Comparison of ENCODE assay signal across 8 mouse cellular contexts in genomic region chr14:36048746-36049391, GRCm38 (mm10). TPM values are rescaled to one million over a fixed set of nuclear protein-coding genes. Genes with fewer than 3 reads are reported as not detected.
DNase-seq lines count a peak whose midpoint lies in the region; ATAC-seq lines count a peak whose summit lies in the region.

No protein-coding gene starts in this region.

- peak; percentile 13 for DNase-seq in adrenal gland, postnatal 14 days
- no peak for DNase-seq in adrenal gland, adult 2 months
- DNase-seq in midbrain, embryonic 11.5 days (ENCODE audit: low spot score, missing footprints), result no peak
- peak; percentile 65 for DNase-seq in heart, postnatal 4 days
- DNase-seq in spleen, postnatal 4 days (ENCODE audit: low spot score in 2 of 2), result no peak
- DNase-seq in spleen, adult 12 weeks (ENCODE audit: low spot score), result no peak

- H3K4me1 ChIP-seq in midbrain, embryonic 12.5 days, result no peaks in the 10 kb centered on the region
- H3K4me1 ChIP-seq in midbrain, embryonic 11.5 days (ENCODE audit: control insufficient read depth, insufficient read depth, low read length), result no peaks in the 10 kb centered on the region
- no peaks in the 10 kb centered on the region for H3K4me1 ChIP-seq in midbrain, embryonic 16.5 days (ENCODE audit: control insufficient read depth, insufficient read depth, low read length)

- no peak overlapping the region for H3K27ac ChIP-seq in midbrain, embryonic 12.5 days (replicated peaks)
- H3K27ac ChIP-seq in midbrain, embryonic 11.5 days (ENCODE audit: low read depth, low read length), result no peak overlapping the region
- H3K27ac ChIP-seq in midbrain, embryonic 16.5 days (ENCODE audit: low read length), result no peak overlapping the region

- H3K4me3 ChIP-seq in midbrain, embryonic 12.5 days, result no peak overlapping the region
- H3K4me3 ChIP-seq in midbrain, embryonic 11.5 days (ENCODE audit: low read depth, low read length), result no peak overlapping the region
- no peak overlapping the region for H3K4me3 ChIP-seq in midbrain, embryonic 16.5 days (ENCODE audit: low read depth, low read length)

- ATAC-seq in midbrain, embryonic 12.5 days (ENCODE audit: low FRiP score, low read depth), result peak; percentile 88
- no peak for ATAC-seq in midbrain, embryonic 11.5 days (ENCODE audit: low FRiP score)
- peak; percentile 70 for ATAC-seq in midbrain, embryonic 16.5 days

- no peak overlapping the region for H3K9ac ChIP-seq in midbrain, embryonic 12.5 days (replicated peaks)
- no peak overlapping the region for H3K9ac ChIP-seq in midbrain, embryonic 11.5 days (ENCODE audit: low read length)
- no peak overlapping the region for H3K9ac ChIP-seq in midbrain, embryonic 16.5 days (ENCODE audit: low read depth, low read length)

- no peaks in the 10 kb centered on the region for H3K9me3 ChIP-seq in midbrain, embryonic 12.5 days
- no peaks in the 10 kb centered on the region for H3K9me3 ChIP-seq in midbrain, embryonic 11.5 days (ENCODE audit: control insufficient read depth, low read length)
- no peaks in the 10 kb centered on the region for H3K9me3 ChIP-seq in midbrain, embryonic 16.5 days (replicated peaks; ENCODE audit: control insufficient read depth, low read length, poor library complexity, severe bottlenecking)

- no peaks in the 10 kb centered on the region for H3K36me3 ChIP-seq in midbrain, embryonic 12.5 days
- no peaks in the 10 kb centered on the region for H3K36me3 ChIP-seq in midbrain, embryonic 11.5 days (ENCODE audit: control insufficient read depth, insufficient read depth, low read length)
- H3K36me3 ChIP-seq in midbrain, embryonic 16.5 days (ENCODE audit: control insufficient read depth, insufficient read depth, low read length), result no peaks in the 10 kb centered on the region

- no peak overlapping the region for H3K4me2 ChIP-seq in midbrain, embryonic 12.5 days (replicated peaks)
- no peak overlapping the region for H3K4me2 ChIP-seq in midbrain, embryonic 11.5 days
- no peak overlapping the region for H3K4me2 ChIP-seq in midbrain, embryonic 16.5 days (ENCODE audit: low read length)

- 63% methylated on average over 9 of the region's 9 CpGs for WGBS in midbrain, embryonic 12.5 days
- WGBS in midbrain, embryonic 11.5 days, result 76% methylated on average over 9 of the region's 9 CpGs
- 41% methylated on average over 9 of the region's 9 CpGs for WGBS in midbrain, embryonic 16.5 days

- no peaks in the 10 kb centered on the region for H3K27me3 ChIP-seq in midbrain, embryonic 12.5 days
- H3K27me3 ChIP-seq in midbrain, embryonic 11.5 days (ENCODE audit: control insufficient read depth, insufficient read depth, low read length), result no peaks in the 10 kb centered on the region
- H3K27me3 ChIP-seq in midbrain, embryonic 16.5 days (ENCODE audit: control insufficient read depth, insufficient read depth, low read depth, low read length), result no peaks in the 10 kb centered on the region

RNA-seq across cellular contexts. Expression of gene 4930474N05Rik, which starts 45.8 kb away (rescaled TPM):
- not detected in 2 replicates for total RNA-seq in adrenal gland, postnatal 14 days (2021)
- not detected for total RNA-seq in adrenal gland, adult 2 months (2021)
- not detected in 2 replicates for polyA plus RNA-seq in adrenal gland, adult 2 months (2012; rRNA removed)
- not detected in 2 replicates for polyA plus RNA-seq in midbrain, embryonic 12.5 days (2016; fragmentation: Nextera tagmentation; extraction: Ambion mirVana)
- polyA plus RNA-seq in midbrain, embryonic 11.5 days (2014; fragmentation: Nextera tagmentation; extraction: Ambion mirVana), result not detected in 2 replicates
- total RNA-seq in heart, postnatal 4 days (2021), result not detected
- not detected in 2 replicates for polyA plus RNA-seq in midbrain, embryonic 16.5 days (2015; fragmentation: Nextera tagmentation; extraction: Ambion mirVana)

Comparison
In these comparisons a context has a peak if more than half of its experiments do, and no peak if none do; other contexts are left out.
1. DNase-seq: peak in adrenal gland, postnatal 14 days (single experiment) and heart, postnatal 4 days (single experiment); none in adrenal gland, adult 2 months (single experiment), midbrain, embryonic 11.5 days (single experiment), spleen, postnatal 4 days (0 of 2) and spleen, adult 12 weeks (single experiment).